Mouse (Mus musculus) heart, postnatal 0 days (tissue): Measurements from ENCODE around the gene Cntrl. TPM values are rescaled to one million over a fixed set of nuclear protein-coding genes. Genes with fewer than 3 reads are reported as not detected.

Experiments used
- ATAC-seq: fragments of 200-750 bp; cut with Nextera tagmentation; 2 replicates; pipeline ENCODE4 v1.8.0; 2017; ENCODE audit warnings: low read depth, moderate number of reproducible peaks, moderate library complexity; ENCODE audit not compliant: insufficient read depth
- DNase-seq: peaks from one replicate; pipeline ENCODE4 v3.0.0-alpha.2; 2016; ENCODE audit warnings: low spot score
- H3K27ac ChIP-seq: fragments of 300-500 bp; sonication (generic); 2 replicates; pipeline ENCODE4 v1.5.1; 2014; ENCODE audit warnings: low read depth, mild to moderate bottlenecking
- H3K27me3 ChIP-seq: fragments of 300-500 bp; sonication (generic); 2 replicates; pipeline ENCODE4 v1.6.1; 2014; ENCODE audit warnings: low read length, mixed read lengths; ENCODE audit not compliant: control insufficient read depth, insufficient read depth
- H3K36me3 ChIP-seq: fragments of 300-500 bp; sonication (generic); replicated peaks from 2 replicates; pipeline ENCODE4 v1.6.1; 2014; ENCODE audit warnings: low read length, mixed read lengths; ENCODE audit not compliant: control insufficient read depth, insufficient read depth
- H3K4me1 ChIP-seq: fragments of 300-500 bp; sonication (generic); 2 replicates; pipeline ENCODE4 v1.6.1; 2014; ENCODE audit warnings: antibody characterized with exemption; ENCODE audit not compliant: control insufficient read depth, insufficient read depth
- H3K4me2 ChIP-seq: fragments of 300-500 bp; sonication (generic); 2 replicates; pipeline ENCODE4 v1.6.1; 2014; ENCODE audit warnings: low read depth, mild to moderate bottlenecking, low read length, moderate library complexity
- H3K4me3 ChIP-seq: fragments of 300-500 bp; sonication (generic); 2 replicates; pipeline ENCODE4 v1.5.1; 2014; ENCODE audit warnings: low read depth, low read length
- H3K9ac ChIP-seq: fragments of 300-500 bp; sonication (generic); replicated peaks from 2 replicates; pipeline ENCODE4 v1.6.1; 2014; ENCODE audit warnings: low read depth, low read length, mixed read lengths
- H3K9me3 ChIP-seq: fragments of 300-500 bp; sonication (generic); replicated peaks from 2 replicates; pipeline ENCODE4 v1.6.1; 2016; ENCODE audit warnings: low read length; ENCODE audit not compliant: control insufficient read depth
- CTCF ChIP-seq: IDR thresholded peaks from 2 replicates; pipeline ENCODE4 v1.5.1; 2016; ENCODE audit warnings: antibody characterized with exemption, control low read depth, low read depth
- EP300 ChIP-seq: IDR thresholded peaks from 2 replicates; pipeline ENCODE4 v1.6.1; 2016; ENCODE audit warnings: antibody characterized with exemption, low read depth
- WGBS: fragments of 180-500 bp; shearing (Covaris S2); extraction: QIAGEN DNeasy Blood & Tissue Kit; methylation state at CpG from one replicate; pipeline ENCODE4 v1.1.7; 2014; 5-methylcytosine and 5-hydroxymethylcytosine counted together
- polyA plus RNA-seq: library from polyadenylated mRNA; unstranded; fragments of >200 nt; fragmentation: Nextera tagmentation; extraction: Ambion mirVana; gene quantifications from 2 replicates; pipeline ENCODE4 v1.2.1, GENCODE M21; 2015
- total RNA-seq: library from RNA; depleted of rRNA; stranded (reverse); fragments of >200 nt; gene quantifications from 2 replicates; pipeline ENCODE4 v1.2.3, GENCODE M21; 2014; ENCODE audit warnings: low replicate concordance

Gene Cntrl
- total and polyA plus RNA-seq, 2 experiments from 2014 or later = 5.8 to 8.6 TPM

DNA sequence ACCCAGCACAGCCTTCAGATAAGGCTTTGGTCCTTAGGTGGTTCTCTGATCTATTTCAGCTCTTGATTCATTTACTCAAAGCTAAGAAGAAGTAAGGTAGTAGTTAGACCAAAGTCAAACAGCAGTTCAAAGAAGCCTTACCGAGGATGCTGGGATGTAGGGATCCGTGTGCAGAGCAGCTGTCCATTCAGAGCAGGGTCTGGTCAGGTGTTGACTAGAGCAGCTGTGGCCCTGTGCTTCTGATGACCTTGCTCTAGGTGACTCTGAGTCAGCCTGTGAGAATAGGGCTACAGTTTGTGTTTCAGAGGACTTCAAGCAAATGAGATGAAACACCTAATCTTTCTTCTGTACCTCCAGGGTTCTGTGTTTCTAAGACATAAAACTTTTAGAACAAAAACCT, 60.2 kb downstream of the Cntrl start:
- H3K27me3 ChIP-seq = no peaks in the 10 kb centered on the region
- no peaks in the 10 kb centered on the region for H3K9me3 ChIP-seq
- DNase-seq = no peak
- H3K27ac ChIP-seq = no peak overlapping the region
- WGBS = 51% methylated on average over 2 of the region's 2 CpGs
- H3K36me3 ChIP-seq = peaks cover 75% of the 10 kb centered on the region
- no peak for ATAC-seq
- TF ChIP-seq CTCF = no peak
- no peak for TF ChIP-seq EP300
- no peak overlapping the region for H3K4me3 ChIP-seq
- H3K9ac ChIP-seq = no peak overlapping the region
- H3K4me2 ChIP-seq = no peak overlapping the region
- peaks cover 4% of the 10 kb centered on the region; the same call in 1 of the 2 replicates for H3K4me1 ChIP-seq

DNA sequence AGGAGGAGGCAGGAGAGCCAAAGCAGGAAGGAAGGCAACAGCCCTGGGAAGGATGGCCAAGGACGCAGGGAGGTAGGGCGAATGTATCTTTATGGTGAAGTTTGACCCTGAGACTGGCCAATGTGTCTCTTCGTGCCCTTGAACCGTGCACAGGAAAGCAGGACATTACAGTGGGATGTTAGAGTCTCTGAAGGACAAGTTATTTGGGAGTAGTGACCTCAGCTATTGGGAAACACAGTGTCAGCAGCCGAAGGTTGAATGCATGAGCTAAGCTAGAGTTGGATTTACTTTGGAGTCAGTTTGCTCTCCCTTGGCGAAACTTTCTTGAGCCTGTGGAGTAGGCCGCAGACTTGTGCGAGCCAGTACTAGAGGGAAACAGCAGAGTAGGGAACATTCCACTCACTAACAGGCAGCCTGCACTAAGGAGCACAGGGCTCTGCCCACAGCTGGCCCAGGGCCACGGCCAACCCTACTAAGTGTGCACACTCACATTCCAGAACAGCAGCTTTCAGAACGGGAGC, 62.1 kb downstream of the Cntrl start:
- H3K9me3 ChIP-seq = no peaks in the 10 kb centered on the region
- DNase-seq (peak; percentile 84), ATAC-seq (peak; percentile 94)
- H3K27ac ChIP-seq = peak overlapping the region; percentile 97
- WGBS = 42% methylated on average over 10 of the region's 10 CpGs
- peaks cover 81% of the 10 kb centered on the region for H3K36me3 ChIP-seq
- H3K4me3 ChIP-seq = no peak overlapping the region
- TF ChIP-seq EP300 (0 out of 2 replicates have a peak, but pooled peaks have one; percentile 31), CTCF (no peak)
- no peak overlapping the region for H3K4me2 ChIP-seq
- peaks cover 4% of the 10 kb centered on the region; the same call in 1 of the 2 replicates for H3K4me1 ChIP-seq
- H3K9ac ChIP-seq = peak overlapping the region; percentile 41; the same call in 1 of the 2 replicates
- H3K27me3 ChIP-seq = no peaks in the 10 kb centered on the region

DNA sequence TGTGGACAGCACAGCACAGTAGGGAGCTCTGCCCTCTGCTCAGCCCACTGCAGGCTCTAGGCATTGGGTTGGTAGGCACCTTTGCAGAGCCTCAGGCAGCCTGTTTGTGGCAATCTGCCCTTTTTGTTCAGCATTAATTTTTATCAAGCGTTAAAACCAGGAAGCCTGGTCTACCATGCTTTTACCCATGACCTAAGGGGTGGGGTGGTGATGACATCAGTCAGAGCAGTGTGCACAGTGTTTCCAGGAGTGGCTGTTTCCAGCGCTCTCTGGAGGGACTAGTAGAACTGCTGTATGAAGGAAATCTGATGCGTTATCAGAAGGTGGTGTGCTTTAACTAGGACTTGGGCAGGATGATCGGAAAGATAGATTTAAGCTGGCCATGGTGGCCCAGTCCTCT, 63.0 kb downstream of the Cntrl start:
- WGBS = 85% methylated on average over 4 of the region's 4 CpGs
- no peak for DNase-seq
- H3K9ac ChIP-seq = no peak overlapping the region
- no peak for TF ChIP-seq CTCF
- TF ChIP-seq EP300 = no peak
- no peaks in the 10 kb centered on the region for H3K9me3 ChIP-seq
- H3K36me3 ChIP-seq = peaks cover 83% of the 10 kb centered on the region
- no peak for ATAC-seq
- H3K4me2 ChIP-seq = no peak overlapping the region
- peak overlapping the region; percentile 97 for H3K27ac ChIP-seq
- H3K4me1 ChIP-seq = peaks cover 4% of the 10 kb centered on the region; the same call in 1 of the 2 replicates
- H3K27me3 ChIP-seq = no peaks in the 10 kb centered on the region
- H3K4me3 ChIP-seq = no peak overlapping the region

DNA sequence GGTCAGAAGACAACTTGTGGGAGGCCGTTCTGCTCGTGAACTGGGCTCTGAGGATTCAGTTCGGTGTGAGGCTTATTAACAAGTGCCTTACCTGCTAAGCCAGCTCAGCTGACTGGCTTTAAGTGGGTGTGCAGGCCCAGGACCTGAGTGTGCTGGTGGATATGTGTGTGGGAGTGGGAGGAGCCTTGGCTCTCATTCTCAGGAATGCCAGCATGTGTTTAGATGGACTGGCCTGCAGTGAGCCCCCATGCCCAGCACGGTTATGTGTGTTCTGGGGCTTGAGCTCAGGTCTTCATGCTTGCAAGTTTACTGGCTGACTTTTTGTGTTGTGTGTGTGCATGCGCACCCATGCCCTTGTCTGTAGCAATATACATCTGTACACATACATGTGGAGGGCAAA, 64.4 kb downstream of the Cntrl start:
- Histone ChIP-seq H3K36me3 (peaks cover 83% of the 10 kb centered on the region), H3K4me2 (no peak overlapping the region), H3K9me3 (no peaks in the 10 kb centered on the region), H3K27ac (no peak overlapping the region), H3K4me3 (no peak overlapping the region), H3K9ac (no peak overlapping the region), H3K27me3 (no peaks in the 10 kb centered on the region), H3K4me1 (peaks cover 4% of the 10 kb centered on the region; the same call in 1 of the 2 replicates)
- TF ChIP-seq EP300 = no peak
- no peak for TF ChIP-seq CTCF
- 88% methylated on average over 5 of the region's 5 CpGs for WGBS
- ATAC-seq (no peak), DNase-seq (no peak)

DNA sequence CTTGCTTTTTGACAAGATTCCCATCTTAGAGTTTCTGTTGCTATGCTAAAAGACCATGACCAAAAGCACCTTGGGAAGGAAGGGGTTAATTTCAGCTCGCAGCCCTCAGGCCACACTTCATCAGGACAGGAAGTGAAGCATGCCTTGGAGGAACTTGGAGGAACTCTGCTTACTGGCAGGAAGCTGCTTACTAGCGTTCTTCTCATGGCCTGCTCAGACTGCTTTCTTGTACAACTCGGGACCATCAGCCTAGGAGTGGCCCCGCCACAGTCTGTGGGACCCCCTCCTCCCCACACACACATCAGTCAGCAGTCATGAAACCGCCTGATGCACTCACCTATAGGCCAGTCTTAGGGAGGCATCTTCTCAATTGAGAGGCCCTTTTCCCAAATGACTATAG, 64.8 kb downstream of the Cntrl start:
- Histone ChIP-seq H3K4me3 (no peak overlapping the region), H3K9ac (no peak overlapping the region), H3K27me3 (no peaks in the 10 kb centered on the region), H3K4me1 (peaks cover 4% of the 10 kb centered on the region; the same call in 1 of the 2 replicates), H3K9me3 (no peaks in the 10 kb centered on the region), H3K4me2 (no peak overlapping the region), H3K36me3 (peaks cover 87% of the 10 kb centered on the region), H3K27ac (peak overlapping the region; percentile 40; the same call in 1 of the 2 replicates)
- no peak for ATAC-seq
- DNase-seq = no peak
- WGBS = 30% methylated on average over 5 of the region's 5 CpGs
- no peak for TF ChIP-seq EP300
- TF ChIP-seq CTCF = no peak
